Mouse (Mus musculus): ENCODE results near the gene Dolk. TPM values are rescaled to one million over a fixed set of nuclear protein-coding genes. Genes with fewer than 3 reads are reported as not detected.
A peak's percentile ranks its signal among the peaks of the same experiment; 100 is the strongest.

The Dolk gene
- polyA plus RNA-seq, 2 experiments from 2014 or later = 11.6 to 13.6 TPM

- ATAC-seq = no peak
Measured at GRCm38 (mm10) chr2:30267466-30267865, 18.7 kb downstream of the Dolk start.

- ATAC-seq = no peak
Measured at GRCm38 (mm10) chr2:30266392-30266941, 19.7 kb downstream of the Dolk start.

- ATAC-seq = no peak
Measured at GRCm38 (mm10) chr2:30265767-30266253, 20.3 kb downstream of the Dolk start, which contains the start of gene Phyhd1. TSS of gene Phyhd1 (plus strand) at chr2:30266203.

GRCm38 (mm10) chr2:30264671-30265519, 21.2 kb downstream of the Dolk start:
- no peak for ATAC-seq

- ATAC-seq = no peak
Measured at GRCm38 (mm10) chr2:30263811-30264210, 22.3 kb downstream of the Dolk start.

- ATAC-seq = no peak
Measured at GRCm38 (mm10) chr2:30262840-30263441, 23.2 kb downstream of the Dolk start.

GRCm38 (mm10) chr2:30261921-30262839, 24.0 kb downstream of the Dolk start:
- no peak for ATAC-seq

GRCm38 (mm10) chr2:30261064-30261736, 24.9 kb downstream of the Dolk start:
- no peak for ATAC-seq

- ATAC-seq = no peak
Measured at GRCm38 (mm10) chr2:30259131-30260064, 26.7 kb downstream of the Dolk start.

- peak; percentile 48 for ATAC-seq
Measured at GRCm38 (mm10) chr2:30258600-30258999, 27.5 kb downstream of the Dolk start.

- no peak for ATAC-seq
Measured at GRCm38 (mm10) chr2:30257699-30258460, 28.3 kb downstream of the Dolk start.

GRCm38 (mm10) chr2:30256616-30257350, 29.4 kb downstream of the Dolk start:
- ATAC-seq = no peak

- no peak for ATAC-seq
Measured at GRCm38 (mm10) chr2:30255631-30256395, 30.3 kb downstream of the Dolk start.

GRCm38 (mm10) chr2:30253809-30254208, 32.3 kb downstream of the Dolk start:
- peak; percentile 32 for ATAC-seq

GRCm38 (mm10) chr2:30252521-30252920, 33.6 kb downstream of the Dolk start:
- ATAC-seq = no peak

GRCm38 (mm10) chr2:30251417-30252104, 34.6 kb downstream of the Dolk start:
- ATAC-seq = peak; percentile 90
